Mouse (Mus musculus) adrenal gland, postnatal 25 days (tissue): ENCODE results near the gene Orc2. TPM values are rescaled to one million over a fixed set of nuclear protein-coding genes. Genes with fewer than 3 reads are reported as not detected.
A peak's percentile ranks its signal among the peaks of the same experiment; 100 is the strongest.

Experiments
- DNase-seq: peaks from one replicate; pipeline ENCODE4 v3.0.0; 2021; ENCODE audit warnings: mixed read lengths
- total RNA-seq: library from RNA; stranded (reverse); gene quantifications from 2 replicates; pipeline ENCODE4 v1.2.3, GENCODE M21; 2021

Orc2 gene
- total RNA-seq, 1 experiment from 2014 or later, result 23.1 TPM

GRCm38 (mm10) chr1:58423371-58424248, 81.3 kb downstream of the Orc2 start, which contains the start of gene Clk1:
TSS of gene Clk1 (minus strand) at chr1:58424066.
- DNase-seq, result peak; percentile 98

GRCm38 (mm10) chr1:58422879-58423278, 82.0 kb downstream of the Orc2 start:
- DNase-seq, result peak; percentile 10

- DNase-seq, result no peak
These were observed 83.9 kb downstream of the Orc2 start for GRCm38 (mm10) chr1:58420961-58421360.

- DNase-seq, result no peak
These were observed 84.9 kb downstream of the Orc2 start for GRCm38 (mm10) chr1:58420032-58420431.

- no peak for DNase-seq
These were observed 88.9 kb downstream of the Orc2 start for GRCm38 (mm10) chr1:58416048-58416447.

- no peak for DNase-seq
These were observed 89.5 kb downstream of the Orc2 start for GRCm38 (mm10) chr1:58415442-58415841.

Other genes with a start within 250 kb of the Orc2 start
- 0.27 and 0.52 TPM in 2 replicates for gene Aox2, start 226.8 kb downstream of the Orc2 start, total RNA-seq
- 131 and 160 TPM in 2 replicates for gene Bzw1, start 112.2 kb downstream of the Orc2 start, total RNA-seq
- gene Clk1, start 81.0 kb downstream of the Orc2 start, total RNA-seq, result 168 and 186 TPM in 2 replicates
- gene Nif3l1, start 60.0 kb downstream of the Orc2 start, total RNA-seq, result 13.3 and 22.0 TPM in 2 replicates
- gene Ppil3, start 59.6 kb downstream of the Orc2 start, total RNA-seq, result 37.9 and 38.5 TPM in 2 replicates
- 23.8 and 31.4 TPM in 2 replicates for gene Fam126b, start 81.2 kb upstream of the Orc2 start, total RNA-seq
- gene Ndufb3, start 81.3 kb upstream of the Orc2 start, total RNA-seq, result 123 and 131 TPM in 2 replicates
- 0.91 and 1.00 TPM in 2 replicates for gene Als2cr12, start 190.9 kb upstream of the Orc2 start, total RNA-seq
- 104 and 122 TPM in 2 replicates for gene Cflar, start 206.4 kb upstream of the Orc2 start, total RNA-seq